Mouse (Mus musculus) hindbrain, embryonic 10.5 days (tissue): ENCODE results near the gene Pih1d1. TPM values are rescaled to one million over a fixed set of nuclear protein-coding genes. Genes with fewer than 3 reads are reported as not detected.

Experiments used
- DNase-seq: peaks from one replicate; pipeline ENCODE4 v3.0.0-alpha.2; 2017; ENCODE audit warnings: low spot score
- H3K27ac ChIP-seq: fragments of 300-500 bp; sonication (generic); 2 replicates; pipeline ENCODE4 v1.5.1; 2016; ENCODE audit warnings: mild to moderate bottlenecking, moderate library complexity
- H3K27me3 ChIP-seq: fragments of 300-500 bp; sonication (generic); 2 replicates; pipeline ENCODE4 v1.6.1; 2016; ENCODE audit warnings: mild to moderate bottlenecking; ENCODE audit not compliant: poor library complexity, insufficient read depth, severe bottlenecking
- H3K36me3 ChIP-seq: fragments of 300-500 bp; sonication (generic); 2 replicates; pipeline ENCODE4 v1.6.1; 2016; ENCODE audit warnings: mild to moderate bottlenecking, moderate library complexity
- H3K4me1 ChIP-seq: fragments of 300-500 bp; sonication (generic); replicated peaks from 2 replicates; pipeline ENCODE4 v1.6.1; 2016; ENCODE audit warnings: mild to moderate bottlenecking
- H3K4me3 ChIP-seq: fragments of 300-500 bp; sonication (generic); 2 replicates; pipeline ENCODE4 v1.5.1; 2016; ENCODE audit warnings: mild to moderate bottlenecking, moderate library complexity
- H3K9me3 ChIP-seq: fragments of 300-500 bp; sonication (generic); 2 replicates; pipeline ENCODE4 v1.6.1; 2016; ENCODE audit warnings: mild to moderate bottlenecking, moderate library complexity
- WGBS: fragments of 180-500 bp; shearing (Covaris S2); methylation state at CpG from one replicate; pipeline ENCODE4 v1.1.7; 2016; 5-methylcytosine and 5-hydroxymethylcytosine counted together
- polyA plus RNA-seq: library from polyadenylated mRNA; unstranded; fragments of >200 nt; fragmentation: Nextera tagmentation; extraction: Ambion mirVana; gene quantifications from 2 replicates; pipeline ENCODE4 v1.2.1, GENCODE M21; 2016

Gene Pih1d1
- polyA plus RNA-seq, 1 experiment from 2014 or later, result 116 TPM

- Histone ChIP-seq H3K36me3 (peaks cover 46% of the 10 kb centered on the region), H3K4me1 (peaks cover 20% of the 10 kb centered on the region), H3K27ac (no peak overlapping the region), H3K4me3 (no peak overlapping the region), H3K27me3 (no peaks in the 10 kb centered on the region), H3K9me3 (no peaks in the 10 kb centered on the region)
- DNase-seq, result no peak
- 95% methylated on average over 15 of the region's 15 CpGs for WGBS
These were observed 2.1 kb downstream of the Pih1d1 start for GRCm38 (mm10) chr7:45156206-45156605.

- Histone ChIP-seq H3K27me3 (peaks cover 3% of the 10 kb centered on the region), H3K36me3 (peaks cover 46% of the 10 kb centered on the region), H3K9me3 (no peaks in the 10 kb centered on the region), H3K27ac (no peak overlapping the region), H3K4me3 (no peak overlapping the region), H3K4me1 (peaks cover 29% of the 10 kb centered on the region)
- no peak for DNase-seq
- WGBS, result 90% methylated on average over 14 of the region's 14 CpGs
These were observed 3.4 kb downstream of the Pih1d1 start for GRCm38 (mm10) chr7:45157459-45157858.

GRCm38 (mm10) chr7:45158991-45159390, 4.9 kb downstream of the Pih1d1 start:
- DNase-seq, result no peak
- no peak overlapping the region for H3K27ac ChIP-seq
- H3K4me1 ChIP-seq, result peaks cover 31% of the 10 kb centered on the region
- H3K36me3 ChIP-seq, result peaks cover 46% of the 10 kb centered on the region
- 91% methylated on average over 6 of the region's 6 CpGs for WGBS
- no peak overlapping the region for H3K4me3 ChIP-seq
- peaks cover 18% of the 10 kb centered on the region for H3K27me3 ChIP-seq
- no peaks in the 10 kb centered on the region for H3K9me3 ChIP-seq

GRCm38 (mm10) chr7:45160316-45160800, 6.3 kb downstream of the Pih1d1 start:
- 92% methylated on average over 6 of the region's 6 CpGs for WGBS
- H3K27ac ChIP-seq, result no peak overlapping the region
- peaks cover 29% of the 10 kb centered on the region for H3K4me1 ChIP-seq
- peaks cover 46% of the 10 kb centered on the region for H3K36me3 ChIP-seq
- no peaks in the 10 kb centered on the region for H3K9me3 ChIP-seq
- DNase-seq, result no peak
- no peak overlapping the region for H3K4me3 ChIP-seq
- H3K27me3 ChIP-seq, result peaks cover 32% of the 10 kb centered on the region

- WGBS, result 94% methylated on average over 3 of the region's 3 CpGs
- Histone ChIP-seq H3K4me3 (no peak overlapping the region), H3K4me1 (peaks cover 25% of the 10 kb centered on the region), H3K9me3 (no peaks in the 10 kb centered on the region), H3K27me3 (peaks cover 37% of the 10 kb centered on the region), H3K27ac (no peak overlapping the region), H3K36me3 (peaks cover 46% of the 10 kb centered on the region)
- DNase-seq, result no peak
These were observed 6.8 kb downstream of the Pih1d1 start for GRCm38 (mm10) chr7:45160866-45161265.

GRCm38 (mm10) chr7:45161612-45162473, 7.7 kb downstream of the Pih1d1 start:
- 5% methylated on average over 35 of the region's 35 CpGs for WGBS
- DNase-seq, result peak; percentile 88
- Histone ChIP-seq H3K4me1 (peaks cover 25% of the 10 kb centered on the region), H3K36me3 (peaks cover 42% of the 10 kb centered on the region), H3K9me3 (no peaks in the 10 kb centered on the region), H3K27me3 (peaks cover 47% of the 10 kb centered on the region), H3K27ac (peak overlapping the region; percentile 66), H3K4me3 (peak overlapping the region; percentile 52)

- peaks cover 31% of the 10 kb centered on the region for H3K4me1 ChIP-seq
- 27% methylated on average over 6 of the region's 6 CpGs for WGBS
- peaks cover 54% of the 10 kb centered on the region for H3K27me3 ChIP-seq
- H3K9me3 ChIP-seq, result no peaks in the 10 kb centered on the region
- H3K36me3 ChIP-seq, result peaks cover 36% of the 10 kb centered on the region
- peak overlapping the region; percentile 66; the same call in 1 of the 2 replicates for H3K27ac ChIP-seq
- no peak for DNase-seq
- H3K4me3 ChIP-seq, result peak overlapping the region; percentile 52
These were observed 8.4 kb downstream of the Pih1d1 start for GRCm38 (mm10) chr7:45162551-45162950.

- no peak for DNase-seq
- peaks cover 59% of the 10 kb centered on the region for H3K27me3 ChIP-seq
- H3K9me3 ChIP-seq, result no peaks in the 10 kb centered on the region
- WGBS, result 73% methylated on average over 9 of the region's 9 CpGs
- H3K4me3 ChIP-seq, result peak overlapping the region; percentile 52; the same call in 1 of the 2 replicates
- no peak overlapping the region for H3K27ac ChIP-seq
- peaks cover 31% of the 10 kb centered on the region for H3K36me3 ChIP-seq
- peaks cover 36% of the 10 kb centered on the region for H3K4me1 ChIP-seq
These were observed 9.0 kb downstream of the Pih1d1 start for GRCm38 (mm10) chr7:45162996-45163615.

GRCm38 (mm10) chr7:45163735-45164490, 9.8 kb downstream of the Pih1d1 start, which contains the start of gene Slc17a7:
TSS of gene Slc17a7 (plus strand) at chr7:45163949.
- DNase-seq, result no peak
- Histone ChIP-seq H3K4me1 (peaks cover 44% of the 10 kb centered on the region), H3K27me3 (peaks cover 67% of the 10 kb centered on the region), H3K36me3 (peaks cover 23% of the 10 kb centered on the region), H3K27ac (peak within 1 kb of the TSS; percentile 53; the same call in 1 of the 2 replicates), H3K9me3 (peaks cover 3% of the 10 kb centered on the region), H3K4me3 (peak within 1 kb of the TSS; percentile 52)
- 1% methylated on average over 41 of the region's 41 CpGs for WGBS

GRCm38 (mm10) chr7:45164833-45165232, 10.7 kb downstream of the Pih1d1 start:
- Histone ChIP-seq H3K4me3 (no peak overlapping the region), H3K36me3 (peaks cover 14% of the 10 kb centered on the region), H3K9me3 (peaks cover 12% of the 10 kb centered on the region), H3K27me3 (peaks cover 77% of the 10 kb centered on the region), H3K27ac (no peak overlapping the region), H3K4me1 (peaks cover 44% of the 10 kb centered on the region)
- DNase-seq, result no peak
- WGBS, result 70% methylated on average over 5 of the region's 5 CpGs

GRCm38 (mm10) chr7:45165701-45166100, 11.6 kb downstream of the Pih1d1 start:
- Histone ChIP-seq H3K36me3 (peaks cover 5% of the 10 kb centered on the region), H3K27me3 (peaks cover 85% of the 10 kb centered on the region), H3K9me3 (peaks cover 20% of the 10 kb centered on the region), H3K27ac (no peak overlapping the region), H3K4me3 (no peak overlapping the region), H3K4me1 (peaks cover 44% of the 10 kb centered on the region)
- WGBS, result 38% methylated on average over 11 of the region's 11 CpGs
- no peak for DNase-seq

GRCm38 (mm10) chr7:45166950-45167401, 12.9 kb downstream of the Pih1d1 start:
- peaks cover 38% of the 10 kb centered on the region for H3K4me1 ChIP-seq
- peak overlapping the region; percentile 16; the same call in 1 of the 2 replicates for H3K4me3 ChIP-seq
- DNase-seq, result no peak
- 26% methylated on average over 10 of the region's 10 CpGs for WGBS
- peaks cover 31% of the 10 kb centered on the region for H3K9me3 ChIP-seq
- no peaks in the 10 kb centered on the region for H3K36me3 ChIP-seq
- H3K27ac ChIP-seq, result peak overlapping the region; percentile 51; the same call in 1 of the 2 replicates
- peaks cover 98% of the 10 kb centered on the region for H3K27me3 ChIP-seq
